Mouse (Mus musculus): Measurements from ENCODE around the gene Mxd3. TPM values are rescaled to one million over a fixed set of nuclear protein-coding genes. Genes with fewer than 3 reads are reported as not detected.

The Mxd3 gene
- polyA plus RNA-seq, 1 experiment from 2014 or later, result 15.6 TPM

DNA sequence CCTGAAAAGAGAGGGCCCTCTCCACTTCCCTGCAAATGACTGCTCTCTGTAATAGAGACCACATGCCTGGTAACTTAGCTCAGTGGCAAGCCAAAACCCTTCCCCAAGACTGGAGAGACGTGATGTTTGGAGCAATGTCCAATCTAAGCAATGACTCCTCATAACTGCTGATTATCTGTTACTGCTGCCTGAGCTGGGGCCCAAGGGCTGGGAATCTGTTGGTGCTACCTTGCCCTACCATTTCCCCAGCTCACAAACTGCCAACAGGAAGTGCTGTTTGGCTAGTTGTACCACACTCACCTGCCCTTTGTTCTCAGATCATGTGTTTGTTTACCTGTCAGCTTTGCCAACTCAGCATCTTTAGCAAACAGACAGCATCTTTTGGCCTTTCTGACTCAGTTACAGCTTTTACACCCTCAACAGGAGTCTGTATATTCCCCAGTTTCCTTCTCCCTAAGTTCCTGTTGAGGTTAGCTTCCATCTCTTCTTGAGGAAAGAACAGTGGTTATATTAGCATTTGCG is 14.7 kb downstream of the Mxd3 start:
- no peak overlapping the region for H3K27ac ChIP-seq (ENCODE audit: low read depth, low read length)
- ATAC-seq (replicated peaks; ENCODE audit: low FRiP score) (no peak), DNase-seq (ENCODE audit: low spot score) (no peak)
- WGBS, result 74% methylated on average over 2 of the region's 2 CpGs
- no peaks in the 10 kb centered on the region for H3K27me3 ChIP-seq (replicated peaks; ENCODE audit: control insufficient read depth, insufficient read depth, low read length)
- H3K9ac ChIP-seq (ENCODE audit: low read depth, low read length), result no peak overlapping the region
- H3K9me3 ChIP-seq (ENCODE audit: control insufficient read depth, low read length), result no peaks in the 10 kb centered on the region
- H3K4me3 ChIP-seq (ENCODE audit: low read depth, low read length), result no peak overlapping the region
- peaks cover 45% of the 10 kb centered on the region for H3K36me3 ChIP-seq (ENCODE audit: control insufficient read depth, insufficient read depth, low read length)
- no peaks in the 10 kb centered on the region; the same call in 1 of the 2 replicates for H3K4me1 ChIP-seq (replicated peaks; ENCODE audit: control insufficient read depth, insufficient read depth, low read length)
- H3K4me2 ChIP-seq, result no peak overlapping the region

DNA sequence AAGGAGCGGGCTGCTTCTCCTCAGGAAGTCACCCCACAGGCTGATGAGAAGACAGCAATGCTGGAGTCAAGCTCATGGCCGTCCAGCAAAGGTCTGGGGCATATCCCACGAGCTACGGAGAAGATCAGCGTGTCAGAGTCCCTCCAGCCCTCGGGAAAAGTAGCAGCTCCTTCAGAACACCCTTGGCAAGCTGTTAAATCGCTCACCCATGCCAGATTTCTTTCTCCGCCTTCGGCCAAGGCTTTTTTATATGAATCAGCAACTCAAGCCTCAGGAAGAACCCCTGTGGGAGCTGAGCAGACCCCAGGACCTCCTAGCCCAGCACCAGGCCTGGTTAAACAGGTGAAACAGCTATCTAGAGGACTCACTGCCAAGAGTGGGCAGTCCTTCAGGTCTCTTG is 16.6 kb downstream of the Mxd3 start:
- Histone ChIP-seq H3K27me3 (replicated peaks; ENCODE audit: control insufficient read depth, insufficient read depth, low read length) (no peaks in the 10 kb centered on the region), H3K4me3 (ENCODE audit: low read depth, low read length) (no peak overlapping the region), H3K4me2 (no peak overlapping the region), H3K9ac (ENCODE audit: low read depth, low read length) (no peak overlapping the region), H3K9me3 (ENCODE audit: control insufficient read depth, low read length) (no peaks in the 10 kb centered on the region), H3K36me3 (ENCODE audit: control insufficient read depth, insufficient read depth, low read length) (peaks cover 45% of the 10 kb centered on the region), H3K27ac (ENCODE audit: low read depth, low read length) (no peak overlapping the region), H3K4me1 (replicated peaks; ENCODE audit: control insufficient read depth, insufficient read depth, low read length) (no peaks in the 10 kb centered on the region)
- DNase-seq (ENCODE audit: low spot score) (no peak), ATAC-seq (replicated peaks; ENCODE audit: low FRiP score) (no peak)
- WGBS, result 91% methylated on average over 9 of the region's 9 CpGs

DNA sequence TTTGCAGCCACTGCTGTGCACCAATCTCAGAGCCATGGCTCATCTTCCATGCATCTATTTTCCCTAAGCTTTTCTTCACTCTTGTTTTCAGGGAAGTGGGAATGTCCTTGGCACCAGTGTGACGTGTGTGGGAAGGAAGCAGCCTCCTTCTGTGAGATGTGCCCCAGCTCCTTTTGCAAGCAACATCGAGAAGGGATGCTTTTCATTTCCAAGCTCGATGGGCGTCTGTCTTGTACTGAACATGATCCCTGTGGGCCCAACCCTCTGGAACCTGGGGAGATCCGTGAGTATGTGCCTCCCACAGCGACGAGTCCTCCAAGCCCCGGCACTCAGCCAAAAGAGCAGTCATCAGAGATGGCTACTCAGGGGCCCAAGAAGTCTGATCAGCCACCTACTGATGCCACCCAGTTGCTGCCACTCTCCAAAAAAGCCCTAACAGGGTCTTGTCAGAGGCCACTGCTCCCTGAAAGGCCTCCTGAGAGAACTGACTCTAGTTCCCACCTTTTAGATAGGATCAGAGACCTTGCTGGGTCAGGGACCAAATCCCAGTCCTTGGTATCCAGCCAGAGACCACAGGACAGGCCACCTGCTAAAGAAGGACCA is 17.5 kb downstream of the Mxd3 start:
- H3K27ac ChIP-seq (ENCODE audit: low read depth, low read length), result no peak overlapping the region
- H3K4me2 ChIP-seq, result no peak overlapping the region
- H3K4me3 ChIP-seq (ENCODE audit: low read depth, low read length), result no peak overlapping the region
- DNase-seq (ENCODE audit: low spot score) (no peak), ATAC-seq (replicated peaks; ENCODE audit: low FRiP score) (no peak)
- no peaks in the 10 kb centered on the region for H3K27me3 ChIP-seq (replicated peaks; ENCODE audit: control insufficient read depth, insufficient read depth, low read length)
- no peak overlapping the region for H3K9ac ChIP-seq (ENCODE audit: low read depth, low read length)
- WGBS, result 90% methylated on average over 8 of the region's 8 CpGs
- H3K9me3 ChIP-seq (ENCODE audit: control insufficient read depth, low read length), result no peaks in the 10 kb centered on the region
- peaks cover 50% of the 10 kb centered on the region for H3K36me3 ChIP-seq (ENCODE audit: control insufficient read depth, insufficient read depth, low read length)
- H3K4me1 ChIP-seq (replicated peaks; ENCODE audit: control insufficient read depth, insufficient read depth, low read length), result no peaks in the 10 kb centered on the region

DNA sequence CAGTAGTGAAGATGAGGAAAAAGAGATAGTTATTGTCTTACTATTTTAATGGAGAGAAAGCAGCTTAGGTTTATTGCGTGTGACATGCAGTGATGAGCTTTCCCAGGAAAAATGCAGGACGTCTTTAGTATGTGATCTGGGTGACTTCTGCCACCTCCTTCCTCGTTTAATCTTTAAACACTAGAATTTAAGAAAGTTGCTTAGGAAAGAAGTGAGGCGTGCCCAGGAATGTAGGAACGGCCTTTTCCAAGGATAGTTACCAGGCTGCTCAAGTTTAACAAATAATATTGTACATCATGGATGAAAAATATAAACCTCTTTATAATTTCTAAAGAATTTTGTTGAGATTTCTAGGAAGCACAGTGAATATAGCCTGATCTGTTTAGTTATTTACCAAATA is 28.7 kb downstream of the Mxd3 start:
- Histone ChIP-seq H3K9ac (ENCODE audit: low read depth, low read length) (no peak overlapping the region), H3K9me3 (ENCODE audit: control insufficient read depth, low read length) (no peaks in the 10 kb centered on the region), H3K4me2 (no peak overlapping the region), H3K27ac (ENCODE audit: low read depth, low read length) (no peak overlapping the region), H3K4me3 (ENCODE audit: low read depth, low read length) (no peak overlapping the region), H3K36me3 (ENCODE audit: control insufficient read depth, insufficient read depth, low read length) (peaks cover 41% of the 10 kb centered on the region), H3K27me3 (replicated peaks; ENCODE audit: control insufficient read depth, insufficient read depth, low read length) (no peaks in the 10 kb centered on the region), H3K4me1 (replicated peaks; ENCODE audit: control insufficient read depth, insufficient read depth, low read length) (no peaks in the 10 kb centered on the region)
- WGBS, result 88% methylated on average over 5 of the region's 5 CpGs
- ATAC-seq (replicated peaks; ENCODE audit: low FRiP score), result no peak
- no peak for DNase-seq (ENCODE audit: low spot score)

DNA sequence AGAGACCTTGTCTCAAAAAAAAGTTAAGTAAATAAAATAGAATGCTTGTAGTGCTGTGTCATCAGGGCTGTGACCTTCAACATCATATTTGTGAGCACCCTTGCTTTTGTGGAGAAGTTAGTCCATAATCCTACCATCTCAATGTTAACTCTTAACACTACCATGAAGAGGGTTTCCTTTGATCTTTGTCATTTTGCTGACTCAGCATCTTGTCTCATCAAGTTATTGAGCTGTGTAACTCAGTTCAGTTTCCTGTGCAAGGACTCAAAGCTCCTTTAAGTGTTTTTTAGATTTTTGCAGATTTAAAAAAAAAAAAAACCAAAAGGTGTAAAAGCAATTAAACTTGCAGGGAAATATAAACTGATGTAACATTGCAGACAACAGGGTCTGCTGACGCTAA is 32.9 kb downstream of the Mxd3 start:
- DNase-seq (ENCODE audit: low spot score) (no peak), ATAC-seq (replicated peaks; ENCODE audit: low FRiP score) (no peak)
- Histone ChIP-seq H3K9ac (ENCODE audit: low read depth, low read length) (no peak overlapping the region), H3K4me3 (ENCODE audit: low read depth, low read length) (no peak overlapping the region), H3K4me1 (replicated peaks; ENCODE audit: control insufficient read depth, insufficient read depth, low read length) (no peaks in the 10 kb centered on the region), H3K4me2 (no peak overlapping the region), H3K9me3 (ENCODE audit: control insufficient read depth, low read length) (no peaks in the 10 kb centered on the region), H3K27me3 (replicated peaks; ENCODE audit: control insufficient read depth, insufficient read depth, low read length) (no peaks in the 10 kb centered on the region), H3K27ac (ENCODE audit: low read depth, low read length) (no peak overlapping the region), H3K36me3 (ENCODE audit: control insufficient read depth, insufficient read depth, low read length) (peaks cover 53% of the 10 kb centered on the region)
- WGBS, result 94% methylated on average over 1 of the region's 1 CpGs

DNA sequence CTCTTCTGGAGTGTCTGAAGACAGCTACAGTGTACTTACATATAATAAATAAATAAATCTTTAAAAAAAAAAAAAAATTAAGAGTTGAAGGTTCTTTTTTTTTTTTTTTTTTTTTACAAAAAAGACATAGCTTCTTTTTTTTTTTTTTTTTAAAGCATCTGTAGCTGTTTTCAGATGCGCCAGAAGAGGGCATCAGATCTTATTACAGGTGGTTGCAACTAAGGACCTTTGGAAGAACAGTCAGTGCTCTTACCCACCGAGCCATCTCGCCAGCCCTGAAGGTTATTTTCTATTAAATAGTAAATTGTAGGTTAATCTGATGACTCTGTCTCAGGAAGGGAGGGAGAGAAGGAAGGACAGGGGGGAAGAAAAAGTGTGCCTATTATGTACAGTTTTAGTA is 40.8 kb downstream of the Mxd3 start:
- no peak overlapping the region for H3K4me2 ChIP-seq
- H3K4me3 ChIP-seq (ENCODE audit: low read depth, low read length), result no peak overlapping the region
- WGBS, result 84% methylated on average over 3 of the region's 3 CpGs
- H3K9me3 ChIP-seq (ENCODE audit: control insufficient read depth, low read length), result no peaks in the 10 kb centered on the region
- no peak overlapping the region for H3K9ac ChIP-seq (ENCODE audit: low read depth, low read length)
- H3K36me3 ChIP-seq (ENCODE audit: control insufficient read depth, insufficient read depth, low read length), result peaks cover 46% of the 10 kb centered on the region
- H3K27ac ChIP-seq (ENCODE audit: low read depth, low read length), result no peak overlapping the region
- ATAC-seq (replicated peaks; ENCODE audit: low FRiP score), result no peak
- no peak for DNase-seq (ENCODE audit: low spot score)
- no peaks in the 10 kb centered on the region for H3K4me1 ChIP-seq (replicated peaks; ENCODE audit: control insufficient read depth, insufficient read depth, low read length)
- no peaks in the 10 kb centered on the region for H3K27me3 ChIP-seq (replicated peaks; ENCODE audit: control insufficient read depth, insufficient read depth, low read length)

DNA sequence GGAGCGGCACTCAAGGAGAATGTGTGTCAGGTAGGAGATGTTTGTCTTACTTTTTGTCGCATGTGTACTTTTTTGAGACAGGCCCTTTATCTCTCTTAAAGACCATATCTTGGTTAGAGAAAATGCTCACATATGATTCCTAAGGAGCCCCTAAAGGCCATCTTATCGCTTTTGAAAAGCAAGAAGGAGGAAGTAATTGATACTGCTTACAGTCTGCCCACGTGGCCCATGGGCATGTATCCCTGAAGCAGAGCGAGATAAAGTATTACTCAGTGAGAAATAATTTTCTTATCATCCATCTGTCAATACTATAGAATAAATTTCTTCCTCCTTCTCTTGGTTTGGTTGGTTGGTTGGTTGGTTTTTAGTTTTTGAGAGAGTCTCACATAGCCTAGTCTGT is 52.0 kb downstream of the Mxd3 start:
- DNase-seq (ENCODE audit: low spot score) (no peak), ATAC-seq (replicated peaks; ENCODE audit: low FRiP score) (no peak)
- H3K4me2 ChIP-seq, result no peak overlapping the region
- peaks cover 21% of the 10 kb centered on the region for H3K36me3 ChIP-seq (ENCODE audit: control insufficient read depth, insufficient read depth, low read length)
- no peaks in the 10 kb centered on the region for H3K4me1 ChIP-seq (replicated peaks; ENCODE audit: control insufficient read depth, insufficient read depth, low read length)
- no peak overlapping the region for H3K9ac ChIP-seq (ENCODE audit: low read depth, low read length)
- no peak overlapping the region for H3K4me3 ChIP-seq (ENCODE audit: low read depth, low read length)
- H3K27me3 ChIP-seq (replicated peaks; ENCODE audit: control insufficient read depth, insufficient read depth, low read length), result no peaks in the 10 kb centered on the region
- H3K9me3 ChIP-seq (ENCODE audit: control insufficient read depth, low read length), result no peaks in the 10 kb centered on the region
- WGBS, result 84% methylated on average over 5 of the region's 5 CpGs
- H3K27ac ChIP-seq (ENCODE audit: low read depth, low read length), result no peak overlapping the region

DNA sequence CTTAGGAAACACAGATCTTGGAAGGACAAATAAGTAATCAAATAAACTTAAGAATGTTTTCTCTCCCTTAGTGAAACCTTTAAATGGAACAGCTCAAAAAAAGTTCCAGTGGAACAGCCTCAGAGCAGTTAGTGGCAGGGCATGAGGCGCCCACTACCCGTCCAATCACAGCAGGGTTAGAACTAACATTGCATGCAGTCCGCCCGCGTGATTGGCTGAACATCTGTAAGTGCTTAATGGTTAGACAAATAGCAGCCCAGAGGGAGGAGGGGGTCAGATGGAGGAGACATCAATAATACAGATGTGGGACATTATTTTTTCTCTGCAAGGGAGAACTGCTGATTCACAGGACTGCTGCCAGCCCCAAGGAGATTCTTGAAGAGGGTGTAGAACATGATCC is 52.4 kb downstream of the Mxd3 start:
- DNase-seq (ENCODE audit: low spot score) (no peak), ATAC-seq (replicated peaks; ENCODE audit: low FRiP score) (no peak)
- H3K27me3 ChIP-seq (replicated peaks; ENCODE audit: control insufficient read depth, insufficient read depth, low read length), result no peaks in the 10 kb centered on the region
- no peak overlapping the region for H3K27ac ChIP-seq (ENCODE audit: low read depth, low read length)
- H3K4me3 ChIP-seq (ENCODE audit: low read depth, low read length), result no peak overlapping the region
- H3K4me1 ChIP-seq (replicated peaks; ENCODE audit: control insufficient read depth, insufficient read depth, low read length), result no peaks in the 10 kb centered on the region
- no peak overlapping the region for H3K4me2 ChIP-seq
- peaks cover 23% of the 10 kb centered on the region for H3K36me3 ChIP-seq (ENCODE audit: control insufficient read depth, insufficient read depth, low read length)
- no peaks in the 10 kb centered on the region for H3K9me3 ChIP-seq (ENCODE audit: control insufficient read depth, low read length)
- no peak overlapping the region for H3K9ac ChIP-seq (ENCODE audit: low read depth, low read length)
- WGBS, result 83% methylated on average over 5 of the region's 5 CpGs
